Mouse (Mus musculus) brown adipose tissue, adult 24 weeks (tissue): ENCODE data around the gene Tmem208. TPM values are rescaled to one million over a fixed set of nuclear protein-coding genes. Genes with fewer than 3 reads are reported as not detected.

Experiments
- H3K27ac ChIP-seq: fragments of 200-500 bp; replicated peaks from 2 replicates; pipeline ENCODE4 v1.5.1; 2012; ENCODE audit warnings: low read depth, mild to moderate bottlenecking, low read length
- H3K4me1 ChIP-seq: fragments of 200-500 bp; 2 replicates; pipeline ENCODE4 v1.6.1; 2012; ENCODE audit warnings: low read length, mixed read lengths; ENCODE audit not compliant: control insufficient read depth, insufficient read depth, insufficient read length
- H3K4me3 ChIP-seq: fragments of 200-500 bp; 2 replicates; pipeline ENCODE4 v1.5.1; 2012; ENCODE audit warnings: low read depth, mild to moderate bottlenecking, low read length, moderate library complexity; ENCODE audit not compliant: insufficient read depth
- polyA plus RNA-seq: library from polyadenylated mRNA; stranded (reverse); fragments of >200 nt; gene quantifications from 2 replicates; pipeline ENCODE4 v1.2.4, GENCODE M21; 2012; ENCODE audit not compliant: missing spikeins, insufficient read depth, insufficient read length

Tmem208 gene
- polyA plus RNA-seq, 1 experiment = 60.5 TPM

GRCm38 (mm10) chr8:105292471-105292870 is 33.7 kb upstream of the Tmem208 start:
- H3K4me1 ChIP-seq = peaks cover 9% of the 10 kb centered on the region

GRCm38 (mm10) chr8:105293405-105293804 is 32.7 kb upstream of the Tmem208 start:
- H3K4me1 ChIP-seq = peaks cover 9% of the 10 kb centered on the region
- H3K4me3 ChIP-seq = no peak overlapping the region
- no peak overlapping the region for H3K27ac ChIP-seq

More at GRCm38 (mm10) chr8:105292471-105292870, 33.7 kb upstream of the Tmem208 start:
- H3K4me3 ChIP-seq = no peak overlapping the region
- no peak overlapping the region for H3K27ac ChIP-seq

GRCm38 (mm10) chr8:105294776-105295175 is 31.4 kb upstream of the Tmem208 start:
- H3K27ac ChIP-seq = peak overlapping the region; percentile 80
- peak overlapping the region; percentile 55 for H3K4me3 ChIP-seq
- peaks cover 11% of the 10 kb centered on the region for H3K4me1 ChIP-seq

- H3K4me1 ChIP-seq = peaks cover 7% of the 10 kb centered on the region; the same call in 1 of the 2 replicates
- peak overlapping the region; percentile 80 for H3K27ac ChIP-seq
Observed at GRCm38 (mm10) chr8:105295256-105295655, 30.9 kb upstream of the Tmem208 start.

GRCm38 (mm10) chr8:105295895-105296573 is 30.1 kb upstream of the Tmem208 start, which contains the start of gene Exoc3l:
Exoc3l (minus strand) TSS chr8:105296101.
- Histone ChIP-seq H3K4me1 (0 out of 2 replicates have a peak, but pooled peaks cover 3% of the 10 kb centered on the region), H3K4me3 (peak within 1 kb of the TSS; percentile 55), H3K27ac (peak within 1 kb of the TSS; percentile 80)

More at GRCm38 (mm10) chr8:105295256-105295655, 30.9 kb upstream of the Tmem208 start:
- peak overlapping the region; percentile 55 for H3K4me3 ChIP-seq

- peak within 1 kb of the TSS; percentile 82 for H3K4me3 ChIP-seq
- H3K27ac ChIP-seq = peak within 1 kb of the TSS; percentile 80
Observed at GRCm38 (mm10) chr8:105297511-105298192, 28.5 kb upstream of the Tmem208 start, which contains the start of gene E2f4. E2f4 (plus strand) TSS chr8:105297663.

GRCm38 (mm10) chr8:105298351-105299252 is 27.6 kb upstream of the Tmem208 start:
- Histone ChIP-seq H3K27ac (no peak overlapping the region), H3K4me1 (0 out of 2 replicates have a peak, but pooled peaks cover 3% of the 10 kb centered on the region), H3K4me3 (peak overlapping the region; percentile 82)

More at GRCm38 (mm10) chr8:105297511-105298192, 28.5 kb upstream of the Tmem208 start, which contains the start of gene E2f4:
- 0 out of 2 replicates have a peak, but pooled peaks cover 3% of the 10 kb centered on the region for H3K4me1 ChIP-seq

- H3K27ac ChIP-seq = no peak overlapping the region
- no peak overlapping the region for H3K4me3 ChIP-seq
- peaks cover 5% of the 10 kb centered on the region; the same call in 1 of the 2 replicates for H3K4me1 ChIP-seq
Observed at GRCm38 (mm10) chr8:105299962-105300361, 26.2 kb upstream of the Tmem208 start.

GRCm38 (mm10) chr8:105303396-105303795 is 22.8 kb upstream of the Tmem208 start:
- Histone ChIP-seq H3K4me1 (peaks cover 8% of the 10 kb centered on the region; the same call in 1 of the 2 replicates), H3K27ac (no peak overlapping the region), H3K4me3 (no peak overlapping the region)

GRCm38 (mm10) chr8:105303874-105304273 is 22.3 kb upstream of the Tmem208 start:
- Histone ChIP-seq H3K27ac (no peak overlapping the region), H3K4me1 (peaks cover 5% of the 10 kb centered on the region; the same call in 1 of the 2 replicates), H3K4me3 (no peak overlapping the region)

GRCm38 (mm10) chr8:105304325-105305210 is 21.6 kb upstream of the Tmem208 start:
- no peak overlapping the region for H3K27ac ChIP-seq
- peaks cover 5% of the 10 kb centered on the region; the same call in 1 of the 2 replicates for H3K4me1 ChIP-seq
- H3K4me3 ChIP-seq = no peak overlapping the region

- Histone ChIP-seq H3K27ac (0 out of 2 replicates have a peak within 1 kb of the TSS, but pooled peaks have one; percentile 18), H3K4me3 (peak within 1 kb of the TSS; percentile 46), H3K4me1 (peaks cover 5% of the 10 kb centered on the region; the same call in 1 of the 2 replicates)
Observed at GRCm38 (mm10) chr8:105305211-105306145, 20.7 kb upstream of the Tmem208 start, which contains the start of gene Elmo3. Elmo3 (plus strand) TSS chr8:105305601.
